Comparison of ENCODE assay signal across 9 mouse cellular contexts in the genomic region with DNA sequence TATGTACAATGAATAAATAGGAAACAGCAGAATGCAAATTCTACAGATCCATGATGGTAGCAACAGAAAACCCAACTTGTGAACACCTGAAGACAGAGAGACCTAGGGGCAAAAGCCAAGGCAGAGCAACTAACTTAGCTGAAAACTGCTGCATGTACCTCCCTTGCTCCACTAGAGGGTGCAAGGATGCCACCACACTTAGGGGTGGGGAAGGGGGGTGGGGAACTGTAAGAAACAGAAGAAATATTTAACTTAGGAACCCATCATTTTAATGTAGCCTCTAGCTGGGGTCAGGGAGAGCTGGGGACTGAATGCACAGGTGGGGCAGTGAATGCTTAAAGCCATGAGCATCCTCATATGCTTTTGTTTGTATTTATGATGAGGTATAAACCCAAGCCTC.
DNase-seq lines count a peak whose midpoint lies in the region; ATAC-seq and TF ChIP-seq lines count a peak whose summit lies in the region.
"Had no signal": no experiment of that assay in that cellular context is flagged by ENCODE, and none has a peak within 500 bp of the region (broad histone marks: within the 10 kb centered on the region; RNA-seq: fewer than 3 reads in every experiment).

No protein-coding gene starts in this region.

- no peak for DNase-seq in heart, postnatal 25 days (ENCODE audit: low spot score)
- peak; percentile 80 for DNase-seq in brain, embryonic 14.5 days (ENCODE audit: low read depth)
- peak; percentile 44 to 48 for DNase-seq in heart, postnatal 14 days
- DNase-seq in midbrain, postnatal 0 days (ENCODE audit: low spot score) = peak; percentile 72
- DNase-seq in urinary bladder, postnatal 10 days (ENCODE audit: low spot score) = no peak
- DNase-seq in layer of hippocampus, adult 9-11 months = no peak

- no peak overlapping the region for H3K4me2 ChIP-seq in heart, embryonic 12.5 days
- H3K4me2 ChIP-seq in midbrain, postnatal 0 days (ENCODE audit: low read depth, low read length, poor library complexity, severe bottlenecking) = no peak overlapping the region
- H3K4me2 ChIP-seq: lung, embryonic 15.5 days had no signal

- 0 out of 2 replicates have a peak, but pooled peaks have one; percentile 45 for ATAC-seq in heart, embryonic 12.5 days (ENCODE audit: insufficient number of reproducible peaks, low FRiP score)
- ATAC-seq in midbrain, postnatal 0 days (ENCODE audit: low FRiP score) = no peak

- H3K4me3 ChIP-seq in heart, embryonic 12.5 days = no peak overlapping the region
- no peak overlapping the region for H3K4me3 ChIP-seq in C2C12 (ENCODE audit: insufficient read depth, poor library complexity, severe bottlenecking)
- H3K4me3 ChIP-seq in midbrain, postnatal 0 days (ENCODE audit: low read depth, low read length) = no peak overlapping the region
- H3K4me3 ChIP-seq: lung, embryonic 15.5 days had no signal

- peaks cover 16% of the 10 kb centered on the region for H3K4me1 ChIP-seq in heart, embryonic 12.5 days (replicated peaks)
- H3K4me1 ChIP-seq in midbrain, postnatal 0 days (ENCODE audit: insufficient read depth, low read length) = no peaks in the 10 kb centered on the region

- no peaks in the 10 kb centered on the region for H3K27me3 ChIP-seq in heart, embryonic 12.5 days (replicated peaks)
- H3K27me3 ChIP-seq in C2C12 (ENCODE audit: control insufficient read depth, insufficient read depth, insufficient read length) = no peaks in the 10 kb centered on the region
- H3K27me3 ChIP-seq in midbrain, postnatal 0 days (ENCODE audit: insufficient read depth, low read length) = no peaks in the 10 kb centered on the region
- H3K27me3 ChIP-seq: lung, embryonic 15.5 days had no signal

- H3ac ChIP-seq in C2C12 (ENCODE audit: control insufficient read depth, insufficient read length, low read depth) = no peak overlapping the region

- H3K79me2 ChIP-seq in C2C12 (ENCODE audit: control insufficient read depth, insufficient read depth) = peaks cover 44% of the 10 kb centered on the region

- no peaks in the 10 kb centered on the region for H3K9me3 ChIP-seq in heart, embryonic 12.5 days (replicated peaks)
- no peaks in the 10 kb centered on the region for H3K9me3 ChIP-seq in midbrain, postnatal 0 days (ENCODE audit: low read length)
- H3K9me3 ChIP-seq: lung, embryonic 15.5 days had no signal

- peak; percentile 70 for TF ChIP-seq CTCF in C2C12 (IDR thresholded peaks at IDR 0.05; ENCODE audit: control insufficient read depth, insufficient read depth, insufficient read length)
- TF ChIP-seq CTCF in brain, embryonic 14.5 days (IDR thresholded peaks at IDR 0.05; ENCODE audit: borderline replicate concordance, extremely low read depth, insufficient read depth, insufficient read length) = peak; percentile 74; the same call in 1 of the 2 replicates
- peak; percentile 79 for TF ChIP-seq CTCF in midbrain, postnatal 0 days (IDR thresholded peaks at IDR 0.05)

- no peak overlapping the region for H3K9ac ChIP-seq in heart, embryonic 12.5 days
- H3K9ac ChIP-seq in midbrain, postnatal 0 days (replicated peaks; ENCODE audit: low read length, poor library complexity, severe bottlenecking) = no peak overlapping the region
- H3K9ac ChIP-seq: lung, embryonic 15.5 days had no signal

- H3K36me3 ChIP-seq in heart, embryonic 12.5 days = peaks cover 4% of the 10 kb centered on the region
- H3K36me3 ChIP-seq in C2C12 (ENCODE audit: control insufficient read depth, insufficient read depth) = no peaks in the 10 kb centered on the region
- H3K36me3 ChIP-seq in midbrain, postnatal 0 days (ENCODE audit: insufficient read depth, low read length) = no peaks in the 10 kb centered on the region
- H3K36me3 ChIP-seq: lung, embryonic 15.5 days had no signal

- intact Hi-C loops in heart, postnatal 25 days (cut with DNase I) = loop anchor here (2.0 to 5.0 kb wide), 2 partner anchors 52 to 134 kb away; no protein-coding TSS in a partner anchor
- intact Hi-C loops in heart, postnatal 14 days (cut with DNase I) = loop anchor here (1.0 kb wide), 1 partner anchor 111 kb away; no protein-coding TSS in a partner anchor

- H3K79me3 ChIP-seq in C2C12 (ENCODE audit: low read depth) = peaks cover 1% of the 10 kb centered on the region

- H3K27ac ChIP-seq in heart, embryonic 12.5 days (ENCODE audit: poor library complexity, severe bottlenecking) = no peak overlapping the region
- H3K27ac ChIP-seq in midbrain, postnatal 0 days (ENCODE audit: low read depth, low read length) = no peak overlapping the region
- H3K27ac ChIP-seq: lung, embryonic 15.5 days had no signal

- TF ChIP-seq POLR2A in brain, embryonic 14.5 days (IDR thresholded peaks at IDR 0.05; ENCODE audit: borderline replicate concordance, extremely low read depth, insufficient read depth, insufficient read length, poor library complexity, severe bottlenecking) = no peak

TF ChIP-seq in C2C12, 6 proteins besides CTCF, POLR2A, EP300 and RAD21:
- TF ChIP-seq MAX (IDR thresholded peaks at IDR 0.05) (no peak), MYOD1 (IDR thresholded peaks at IDR 0.05; ENCODE audit: control insufficient read depth, insufficient read length, low read depth) (no peak), CEBPB (IDR thresholded peaks at IDR 0.05; ENCODE audit: low read depth) (no peak), FOSL1 (IDR thresholded peaks at IDR 0.05; ENCODE audit: insufficient read depth, low read length, poor library complexity, severe bottlenecking) (no peak), USF1 (IDR thresholded peaks at IDR 0.05; ENCODE audit: low read depth) (no peak), MYOG (IDR thresholded peaks at IDR 0.05; ENCODE audit: control insufficient read depth, extremely low read depth, insufficient read length) (no peak)

Comparison
In these comparisons a context has a peak if more than half of its experiments do, and no peak if none do; other contexts are left out.
1. DNase-seq: peak in brain, embryonic 14.5 days (single experiment), heart, postnatal 14 days (2 of 2) and midbrain, postnatal 0 days (single experiment); none in heart, postnatal 25 days (single experiment), urinary bladder, postnatal 10 days (single experiment) and layer of hippocampus, adult 9-11 months (single experiment).
2. Peak in every context shown above with its lines, with median percentiles within 50 percentile points of each other: CTCF ChIP-seq.